Mouse (Mus musculus) thymus, adult 2 months (tissue): Measurements from ENCODE around the gene Dynlrb2.

Experiments
- CTCF ChIP-seq: fragments of 200-500 bp; IDR thresholded peaks from 2 replicates; pipeline ENCODE4 v1.5.1; 2012; ENCODE audit warnings: mild to moderate bottlenecking, control low read depth, low read length, moderate library complexity, borderline replicate concordance; ENCODE audit not compliant: control insufficient read depth, poor library complexity, insufficient read depth; ENCODE audit errors: extremely low read depth
- POLR2A ChIP-seq: fragments of 200-500 bp; IDR thresholded peaks from 2 replicates; pipeline ENCODE4 v1.6.1; 2012; ENCODE audit warnings: mild to moderate bottlenecking, low read length, control low read depth, moderate library complexity; ENCODE audit not compliant: control insufficient read depth, poor library complexity, insufficient read depth; ENCODE audit errors: extremely low read depth

DNA sequence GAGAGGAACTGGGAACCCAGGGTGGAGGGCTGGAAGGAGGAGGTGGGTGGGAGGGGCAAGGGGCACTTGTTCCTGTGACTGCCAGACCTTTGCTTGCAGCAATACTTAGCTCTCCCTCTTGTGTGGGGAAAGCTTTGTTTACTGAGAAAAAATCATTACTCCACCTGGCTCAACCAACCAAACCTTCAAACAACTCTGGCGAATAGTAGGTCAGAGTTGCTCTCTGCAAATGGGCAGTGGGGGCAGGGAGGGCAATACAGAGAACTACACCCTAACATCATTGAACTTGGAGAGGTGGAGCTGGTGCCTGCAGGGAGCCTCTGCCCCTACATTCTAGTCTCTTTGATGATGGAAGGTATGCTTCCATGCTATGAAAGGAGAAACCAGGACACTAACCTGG, 35.4 kb downstream of the Dynlrb2 start:
- no peak for TF ChIP-seq CTCF
- TF ChIP-seq POLR2A, result no peak
